Mouse (Mus musculus): Measurements from ENCODE around the gene Gm2115. TPM values are rescaled to one million over a fixed set of nuclear protein-coding genes. Genes with fewer than 3 reads are reported as not detected.

Gene Gm2115
- polyA plus RNA-seq, 2 experiments from 2014 or later: 0.08 TPM; not detected in 1

- ATAC-seq: no peak
These were observed 57.8 kb downstream of the Gm2115 start for GRCm38 (mm10) chr7:84586360-84587100.

- ATAC-seq: no peak
These were observed 58.5 kb downstream of the Gm2115 start for GRCm38 (mm10) chr7:84587101-84587783.

- no peak for ATAC-seq
These were observed 61.9 kb downstream of the Gm2115 start for GRCm38 (mm10) chr7:84590622-84591021.

GRCm38 (mm10) chr7:84591347-84591746 lies 62.6 kb downstream of the Gm2115 start:
- ATAC-seq: no peak

- peak; percentile 96 for ATAC-seq
These were observed 65.5 kb downstream of the Gm2115 start for GRCm38 (mm10) chr7:84594087-84594916.

GRCm38 (mm10) chr7:84594917-84595303 lies 66.2 kb downstream of the Gm2115 start:
- no peak for ATAC-seq

GRCm38 (mm10) chr7:84596002-84596401 lies 67.2 kb downstream of the Gm2115 start:
- no peak for ATAC-seq

GRCm38 (mm10) chr7:84596633-84597032 lies 67.9 kb downstream of the Gm2115 start:
- no peak for ATAC-seq

GRCm38 (mm10) chr7:84600631-84601030 lies 71.9 kb downstream of the Gm2115 start:
- ATAC-seq: no peak

GRCm38 (mm10) chr7:84601331-84601730 lies 72.6 kb downstream of the Gm2115 start:
- no peak for ATAC-seq

GRCm38 (mm10) chr7:84604501-84604900 lies 75.7 kb downstream of the Gm2115 start:
- peak; percentile 16 for ATAC-seq

- peak; percentile 23 for ATAC-seq
These were observed 76.4 kb downstream of the Gm2115 start for GRCm38 (mm10) chr7:84605033-84605687.

GRCm38 (mm10) chr7:84605704-84606292 lies 77.0 kb downstream of the Gm2115 start:
- peak; percentile 76 for ATAC-seq

- ATAC-seq: peak; percentile 9
These were observed 77.6 kb downstream of the Gm2115 start, which contains the start of gene Fah for GRCm38 (mm10) chr7:84606293-84606749. Gene Fah, minus strand, starts transcription at chr7:84606722.

GRCm38 (mm10) chr7:84611609-84612008 lies 82.9 kb downstream of the Gm2115 start:
- ATAC-seq: no peak

GRCm38 (mm10) chr7:84612445-84612844 lies 83.7 kb downstream of the Gm2115 start:
- no peak for ATAC-seq

- no peak for ATAC-seq
These were observed 90.2 kb downstream of the Gm2115 start for GRCm38 (mm10) chr7:84618951-84619350.

GRCm38 (mm10) chr7:84620956-84621355 lies 92.2 kb downstream of the Gm2115 start:
- no peak for ATAC-seq

- no peak for ATAC-seq
These were observed 95.0 kb downstream of the Gm2115 start for GRCm38 (mm10) chr7:84623718-84624117.

- no peak for ATAC-seq
These were observed 103.1 kb downstream of the Gm2115 start for GRCm38 (mm10) chr7:84631878-84632277.
